Mouse (Mus musculus): ENCODE results near the gene Sec24d. TPM values are rescaled to one million over a fixed set of nuclear protein-coding genes. Genes with fewer than 3 reads are reported as not detected.
"Not testable (repeated sequence)": the region's sequence is repeated elsewhere in the genome, so short reads cannot be mapped to it uniquely, and the experiment has no call there.

Gene Sec24d
- total RNA-seq, 2 experiments from 2014 or later: 26.5 to 34.2 TPM

DNA sequence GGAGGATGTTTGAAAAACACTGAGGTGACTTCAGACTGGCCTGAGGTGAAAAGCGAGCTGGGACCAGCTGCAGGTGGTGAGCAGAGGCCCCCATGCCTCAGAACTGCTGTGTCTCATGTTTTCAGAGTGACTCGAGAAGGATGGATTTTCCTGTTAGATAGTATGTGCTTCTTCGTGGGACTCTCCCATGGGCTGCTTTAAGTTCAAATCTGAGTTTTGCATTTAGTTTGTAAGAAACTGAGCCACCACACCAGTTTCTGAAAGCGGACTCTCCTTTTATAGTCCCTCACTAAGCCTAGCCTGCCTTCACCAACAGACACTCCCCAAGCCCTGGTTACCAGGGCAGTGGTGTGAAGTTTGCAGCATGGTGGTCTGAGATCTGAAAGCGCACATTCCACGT, 70.6 kb downstream of the Sec24d start:
- no peak for DNase-seq

DNA sequence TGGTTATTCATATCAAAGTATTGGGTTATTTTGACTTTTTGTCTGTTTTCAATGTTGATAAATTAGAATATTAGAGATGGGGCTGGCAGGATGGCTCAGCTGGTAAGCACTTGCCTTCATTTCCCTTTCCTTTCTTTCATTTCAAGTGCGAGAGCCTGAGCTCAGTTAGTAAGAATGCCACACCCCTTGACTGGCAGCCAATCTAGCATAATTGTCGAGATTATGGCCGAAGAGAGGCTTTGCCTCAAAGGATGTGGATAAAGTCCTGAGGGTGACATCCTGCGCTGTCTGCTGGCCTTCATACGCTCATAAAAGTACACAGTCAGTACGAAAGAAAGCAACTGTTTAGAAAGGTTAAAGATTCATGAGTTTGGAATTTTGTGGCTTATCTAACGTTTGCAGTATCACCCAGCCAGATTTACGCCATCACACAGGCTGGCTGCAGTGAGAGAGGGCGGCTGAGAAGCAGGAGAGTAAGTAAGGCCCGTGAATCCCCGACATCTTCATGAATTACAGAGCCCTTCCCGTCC, 71.5 kb downstream of the Sec24d start:
- peak in 1 of 2 experiments; percentile 38 for DNase-seq

DNA sequence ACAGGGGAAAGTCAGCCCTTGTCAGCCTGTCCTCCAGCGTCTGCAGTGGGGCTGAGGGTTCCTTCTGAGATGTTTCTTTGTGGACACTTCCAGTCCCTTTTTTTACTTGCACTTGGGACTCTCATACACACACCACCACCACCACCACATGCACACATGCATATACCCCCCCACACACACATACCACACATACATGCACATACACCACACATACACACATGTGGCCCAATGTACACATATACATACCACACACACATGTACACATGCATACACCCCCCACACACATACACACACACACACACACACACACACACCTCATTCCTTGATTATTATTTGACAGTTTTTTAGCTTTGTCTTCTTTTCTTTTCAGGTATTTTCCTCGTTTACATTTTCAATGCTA, 73.8 kb downstream of the Sec24d start:
- no peak for DNase-seq

DNA sequence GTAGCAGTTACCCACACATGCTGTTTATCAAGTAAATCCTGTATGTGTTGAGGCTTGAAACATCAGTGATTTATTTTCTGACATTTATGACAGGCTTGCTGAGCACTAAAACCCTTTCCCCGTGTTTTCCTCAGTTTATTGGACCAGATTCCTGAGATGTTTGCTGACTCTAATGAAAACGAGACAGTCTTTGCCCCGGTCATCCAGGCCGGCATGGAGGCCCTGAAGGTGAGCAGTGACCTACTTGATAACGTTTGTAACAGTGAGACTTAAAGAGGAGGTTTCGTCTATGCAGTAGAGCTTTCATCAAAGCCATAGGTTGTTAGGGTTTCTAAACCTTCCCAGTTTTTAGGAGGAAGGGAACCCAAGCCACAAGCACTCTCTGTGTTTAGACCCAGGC, 76.4 kb downstream of the Sec24d start:
- DNase-seq: no peak

DNA sequence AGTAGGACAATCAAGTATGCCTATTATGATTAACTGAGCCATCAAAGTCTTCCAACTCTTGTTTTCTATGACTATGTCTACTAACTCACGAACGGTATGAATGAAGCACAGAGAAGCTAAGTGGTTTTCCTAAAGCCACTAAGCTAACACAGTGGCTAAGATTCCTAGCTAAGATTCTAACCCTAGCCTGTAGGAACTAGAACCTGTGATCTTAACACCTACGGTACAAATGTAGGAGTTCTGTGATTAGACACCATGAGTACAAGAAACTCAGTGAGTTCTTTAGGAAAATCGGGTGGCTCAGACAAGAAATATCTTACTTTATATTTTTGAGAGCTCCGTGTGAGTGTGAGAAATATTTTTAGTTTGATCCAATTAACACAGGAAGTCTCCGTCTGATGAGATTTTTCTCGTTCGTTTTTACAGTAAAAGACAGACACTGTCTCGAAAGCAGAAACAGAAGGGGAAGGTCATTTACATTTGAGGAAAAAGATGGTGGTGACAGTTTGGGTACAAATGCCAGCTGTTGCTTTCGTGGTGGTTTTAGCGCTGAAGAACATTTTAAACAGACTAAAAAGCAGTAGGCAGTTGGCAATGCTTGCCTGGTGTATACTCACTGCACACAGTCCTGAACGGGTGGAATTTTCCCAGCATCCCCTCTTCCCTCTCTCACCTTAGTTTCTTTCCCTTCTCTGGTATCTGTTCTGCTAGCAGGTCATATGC, 81.0 kb downstream of the Sec24d start:
- DNase-seq: no peak

DNA sequence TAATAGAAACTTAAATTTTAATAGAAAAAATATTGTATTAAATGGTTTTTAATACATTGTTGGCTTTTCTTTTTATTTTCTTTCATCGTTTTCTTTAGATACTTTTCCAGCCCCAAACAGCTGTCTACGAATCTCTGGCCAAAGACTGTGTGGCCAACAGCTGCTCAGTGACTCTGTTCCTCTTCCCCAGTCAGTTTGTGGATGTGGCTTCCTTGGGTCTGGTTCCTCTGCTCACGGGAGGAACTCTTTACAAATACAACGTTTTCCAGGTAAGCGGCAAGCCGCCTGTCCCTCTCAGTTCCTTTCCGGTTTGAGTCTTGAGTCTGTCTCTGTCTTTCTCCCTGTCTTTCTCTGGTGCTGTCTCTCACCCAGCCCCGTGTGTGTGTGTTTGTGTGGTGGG, 83.3 kb downstream of the Sec24d start:
- DNase-seq: no peak

DNA sequence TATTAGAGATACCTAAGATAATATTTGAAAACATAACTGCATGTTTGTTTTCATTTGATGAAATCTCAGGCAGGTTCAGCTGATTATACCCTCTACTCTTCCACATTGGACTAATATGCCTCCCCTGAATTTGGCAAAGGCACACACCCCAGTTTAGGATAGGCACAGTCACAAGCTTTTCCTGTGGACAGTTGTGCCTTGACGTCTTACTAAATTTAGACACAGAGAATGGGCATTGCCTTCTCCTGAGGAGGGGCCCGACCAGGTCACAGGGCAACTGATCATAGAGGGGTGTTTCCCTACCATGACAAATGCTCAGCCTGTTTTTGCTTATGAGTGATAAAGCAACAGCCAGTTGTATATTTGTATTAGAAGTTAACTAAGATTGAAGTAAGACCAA, 84.3 kb downstream of the Sec24d start:
- peak; percentile 44 to 62 for DNase-seq

DNA sequence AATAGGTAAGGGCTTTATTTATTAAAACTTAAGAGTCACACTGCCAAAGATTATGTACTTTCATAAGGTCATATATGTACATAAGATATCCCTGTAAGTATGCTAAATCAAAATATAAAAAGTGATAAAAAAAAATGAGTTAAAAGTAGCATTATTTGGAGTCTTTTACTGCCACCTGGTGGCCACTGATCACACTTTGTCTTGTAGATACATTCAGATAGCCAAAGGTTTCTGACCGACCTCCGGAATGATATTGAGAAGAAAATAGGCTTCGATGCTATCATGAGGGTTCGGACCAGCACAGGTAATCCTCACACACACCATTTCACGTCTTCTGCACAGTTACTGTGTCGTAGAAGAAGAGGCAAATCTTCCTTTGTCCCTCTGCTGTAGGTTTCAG, 85.9 kb downstream of the Sec24d start:
- peak; percentile 33 to 73 for DNase-seq

DNA sequence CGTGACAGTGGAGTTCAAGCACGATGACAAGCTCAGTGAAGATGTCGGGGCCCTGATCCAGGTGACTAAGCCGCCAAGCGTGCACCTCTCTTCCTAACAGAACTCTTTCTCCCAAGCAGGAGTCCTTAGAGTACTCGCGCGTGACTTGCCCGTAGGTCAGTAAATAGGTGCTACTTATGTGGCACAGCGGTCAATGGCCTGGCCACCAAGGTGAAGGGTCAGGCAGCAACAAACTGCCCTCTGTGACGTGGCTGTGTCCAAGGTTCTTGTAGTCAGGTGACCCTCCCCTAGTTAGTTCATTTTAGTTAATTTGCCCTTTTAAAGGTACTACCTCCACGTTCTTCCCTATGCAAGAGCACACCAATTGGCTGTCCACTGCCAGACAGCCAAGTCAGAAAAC, 86.4 kb downstream of the Sec24d start:
- no peak for DNase-seq

DNA sequence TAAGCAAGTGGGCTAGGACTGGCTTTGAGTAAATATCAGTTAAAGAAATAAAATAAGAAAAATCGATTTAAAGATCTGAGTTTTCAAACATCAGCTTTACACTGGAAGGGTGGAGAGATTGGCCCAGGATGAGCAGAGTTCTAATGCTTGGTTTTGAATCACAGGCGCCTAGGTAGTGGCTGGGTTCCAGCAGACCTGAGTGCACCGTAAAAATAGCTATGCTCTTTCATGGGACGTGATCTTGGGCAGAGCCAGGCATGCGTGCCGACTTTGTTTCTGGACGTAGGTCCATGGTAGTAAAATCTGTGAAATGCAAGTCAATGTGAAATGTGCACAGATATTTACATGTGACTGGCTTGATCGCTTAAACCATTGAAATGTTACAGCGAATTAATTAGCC, 87.1 kb downstream of the Sec24d start:
- peak; percentile 63 to 66 for DNase-seq

DNA sequence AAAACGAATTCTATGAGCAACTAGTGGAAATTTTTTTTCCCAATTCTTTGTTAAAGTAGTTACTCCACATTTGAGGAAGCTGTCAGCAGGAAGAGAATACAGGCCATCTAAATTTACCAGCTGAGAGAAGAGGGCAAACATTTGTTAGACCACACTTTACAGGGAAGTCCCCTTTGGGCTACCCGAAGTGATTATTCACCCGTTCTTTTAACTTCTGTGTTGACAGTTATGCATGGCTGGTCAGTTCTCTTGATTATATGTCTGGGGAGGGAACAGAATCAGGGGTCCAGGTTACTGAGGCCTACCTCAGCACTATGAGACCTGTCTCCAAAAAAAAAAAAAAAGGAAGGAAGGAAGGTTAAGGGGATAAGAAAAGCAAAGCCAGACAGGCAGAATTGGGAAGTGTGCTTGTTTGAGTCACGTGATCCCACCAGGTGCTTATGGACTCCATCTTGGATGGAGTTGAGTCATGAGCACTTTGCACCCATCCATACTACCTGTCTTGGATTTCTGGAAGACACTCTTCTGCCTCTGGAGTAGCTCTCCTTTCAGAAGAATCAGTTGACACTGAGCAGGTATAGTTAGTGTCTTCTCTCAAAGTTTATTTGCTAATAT, 89.2 kb downstream of the Sec24d start:
- no peak for DNase-seq

DNA sequence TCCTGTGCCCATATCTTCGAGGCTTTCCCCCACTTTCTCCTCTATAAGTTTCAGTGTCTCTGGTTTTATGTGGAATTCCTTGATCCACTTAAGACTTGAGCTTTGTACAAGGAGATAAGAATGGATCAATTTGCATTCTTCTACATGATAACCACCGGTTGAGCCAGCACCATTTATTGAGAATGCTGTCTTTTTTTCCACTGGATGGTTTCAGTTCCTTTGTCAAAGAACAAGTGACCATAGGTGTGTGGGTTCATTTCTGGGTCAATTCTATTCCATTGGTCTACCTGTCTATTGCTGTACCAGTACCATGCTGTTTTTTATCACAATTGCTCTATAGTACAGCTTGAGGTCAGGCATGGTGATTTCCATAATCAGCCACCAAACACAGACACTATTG, 99.6 kb downstream of the Sec24d start:
- not testable (repeated sequence) for DNase-seq

DNA sequence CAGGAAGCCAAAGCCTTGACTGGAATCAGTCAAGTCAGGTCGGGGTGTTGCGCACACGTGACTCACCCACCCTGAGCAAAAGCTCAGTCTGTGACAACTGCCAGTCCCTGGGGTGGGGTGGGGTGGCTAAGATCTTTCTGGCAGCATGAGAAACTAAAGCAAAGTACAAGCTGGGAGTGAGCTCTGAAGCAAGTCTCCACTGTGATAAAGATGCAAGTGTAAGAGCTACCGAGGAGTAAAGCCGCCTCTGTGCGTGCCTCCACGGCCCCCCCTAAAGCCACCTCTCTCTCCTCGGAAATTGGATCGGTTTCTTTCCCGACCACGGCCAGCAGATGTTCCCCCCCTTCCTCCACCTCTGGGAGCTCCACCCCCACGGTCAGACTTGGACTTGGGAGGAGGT, 101.9 kb downstream of the Sec24d start:
- DNase-seq: no peak

DNA sequence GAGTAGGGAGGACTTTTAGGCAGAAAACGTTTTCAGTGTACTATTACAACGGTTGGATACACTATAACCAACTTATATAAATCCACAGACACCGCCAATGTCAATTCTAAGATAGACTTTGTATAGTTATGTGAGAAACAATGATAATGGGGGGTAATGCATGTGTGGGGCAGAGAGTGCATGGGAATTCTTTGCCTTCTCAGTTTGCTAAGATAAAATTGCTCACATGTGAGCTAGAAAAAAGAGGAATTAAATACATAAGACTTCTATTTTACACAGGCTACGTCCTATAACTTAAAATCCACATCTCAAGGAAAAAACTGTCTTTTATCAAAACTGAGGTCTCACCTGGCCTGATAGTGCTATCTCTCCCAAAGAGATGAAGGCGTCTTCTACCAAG, 103.7 kb downstream of the Sec24d start:
- DNase-seq: no peak

DNA sequence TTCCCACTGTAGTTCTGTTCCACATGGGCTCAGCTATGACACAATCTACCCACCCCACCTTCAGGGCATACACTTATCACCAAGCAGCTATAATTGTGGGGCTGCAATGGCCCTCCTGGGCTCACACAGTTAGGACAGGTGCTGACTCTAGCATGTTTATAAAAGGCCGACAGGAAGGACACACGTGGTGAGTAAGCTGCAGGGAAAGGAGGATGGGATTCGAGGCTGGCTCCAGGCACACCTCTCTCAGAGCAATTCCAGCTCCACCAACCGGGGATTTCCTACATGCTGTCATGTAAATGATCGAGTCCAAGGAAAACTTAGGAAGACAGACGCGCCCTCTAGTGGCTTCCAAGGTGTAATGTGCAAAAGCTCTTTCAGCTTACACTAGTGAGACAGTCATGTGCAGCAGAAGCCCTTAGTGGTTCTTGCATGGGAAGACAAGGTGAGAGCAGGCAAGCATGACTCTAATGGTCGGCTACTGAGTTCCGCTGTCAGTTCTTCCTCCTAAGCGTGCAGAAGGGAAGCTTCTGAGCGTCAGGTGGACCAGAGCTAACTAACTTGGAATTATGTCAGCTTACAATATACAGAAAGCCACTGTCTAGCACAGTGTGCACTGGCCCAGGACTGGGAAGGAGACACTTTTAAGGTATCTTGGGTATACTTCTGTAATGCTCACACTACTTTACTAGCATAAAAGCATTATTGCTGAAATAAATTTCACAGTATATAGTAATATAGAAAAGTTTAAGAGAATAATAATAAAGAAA, 104.7 kb downstream of the Sec24d start:
- DNase-seq: peak; percentile 81 to 84

DNA sequence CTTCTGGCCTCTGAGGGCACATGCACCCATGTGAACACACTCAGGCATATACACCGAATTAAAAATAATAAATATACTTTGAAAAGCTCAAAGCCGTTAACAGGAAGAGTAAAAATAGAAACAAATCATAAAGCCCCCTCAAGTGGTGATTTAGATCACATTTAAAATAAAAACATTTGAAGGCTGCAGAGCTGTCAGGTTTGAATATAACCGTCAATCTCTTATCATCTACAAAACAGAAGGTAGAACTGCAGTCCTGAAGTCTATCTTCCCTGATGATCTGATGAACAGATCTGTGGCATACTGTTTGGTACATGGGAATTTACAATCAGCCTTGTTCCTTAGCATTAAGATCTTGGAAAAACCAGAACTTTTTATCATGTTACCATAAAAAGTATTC, 109.3 kb downstream of the Sec24d start:
- DNase-seq: no peak

DNA sequence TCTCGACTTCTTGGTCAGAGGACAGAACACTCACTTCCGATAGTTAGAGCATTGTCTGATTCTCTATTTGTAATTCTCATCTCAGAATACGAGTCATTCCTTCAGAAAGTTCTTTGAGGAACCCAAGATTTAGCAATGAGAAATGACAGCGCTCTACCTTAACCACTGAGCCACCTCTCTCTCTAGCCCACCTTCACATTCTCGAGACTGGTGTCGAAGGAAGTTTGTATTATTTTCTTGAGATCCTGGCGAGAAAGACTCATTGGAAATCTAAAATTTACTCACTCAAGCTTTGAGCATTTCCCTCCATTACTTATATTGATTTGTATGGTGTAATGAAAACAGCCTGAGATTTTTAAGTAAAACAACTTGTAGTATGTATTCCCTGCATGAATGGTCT, 117.2 kb downstream of the Sec24d start:
- no peak for DNase-seq

DNA sequence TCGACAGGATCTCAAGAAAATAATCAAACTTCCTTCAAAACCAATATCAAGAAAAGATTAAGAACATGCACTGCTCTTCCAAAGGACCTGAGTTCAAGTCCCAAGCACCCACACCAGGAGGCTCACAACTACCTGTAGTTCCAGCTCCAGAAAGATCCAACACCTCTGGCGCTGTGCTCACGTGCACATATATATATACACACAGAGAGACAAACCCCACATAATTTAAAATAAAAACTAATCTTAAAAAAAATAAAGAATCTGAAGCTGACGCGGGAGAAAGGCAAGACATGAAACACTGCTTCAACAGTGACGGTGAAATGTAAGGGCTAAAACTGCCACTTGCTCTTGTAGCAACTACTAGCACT, 117.8 kb downstream of the Sec24d start:
- DNase-seq: no peak

DNA sequence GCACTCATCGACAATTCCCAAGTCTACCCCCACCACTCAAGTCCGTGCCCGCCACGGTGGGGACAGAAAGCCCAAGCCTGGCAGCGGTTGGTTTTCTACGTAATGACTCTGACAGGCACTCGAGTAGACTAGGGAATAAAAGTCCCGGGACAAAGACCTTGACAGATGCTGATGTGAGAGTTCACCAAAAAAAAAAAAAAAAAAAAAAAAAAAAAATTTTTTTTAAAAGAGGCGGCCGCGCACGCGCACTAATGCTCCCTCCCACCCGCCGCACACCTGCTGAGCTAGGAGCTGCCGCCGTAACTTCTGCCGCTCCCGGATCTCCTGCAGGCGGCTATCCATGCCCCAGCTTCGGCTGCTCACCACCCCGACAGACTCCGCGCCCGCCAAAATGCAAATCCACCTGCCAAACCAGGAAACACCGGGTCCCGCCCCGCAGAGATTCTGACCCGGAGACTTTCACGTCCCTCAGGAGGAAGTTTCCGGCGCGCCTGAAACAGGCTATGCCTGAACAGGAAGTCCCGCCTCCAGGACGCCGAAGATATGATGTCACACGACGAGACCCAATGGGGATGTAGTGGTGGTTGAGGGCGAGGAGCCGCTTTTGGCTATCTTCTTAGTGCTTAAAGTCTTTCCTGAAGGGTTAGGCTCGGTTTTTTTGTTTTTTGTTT, 118.4 kb downstream of the Sec24d start, which contains the start of gene Mettl14:
TSS of gene Mettl14 (minus strand) at position 623 of the 671 bp plus-strand sequence.
- DNase-seq: peak; percentile 98

DNA sequence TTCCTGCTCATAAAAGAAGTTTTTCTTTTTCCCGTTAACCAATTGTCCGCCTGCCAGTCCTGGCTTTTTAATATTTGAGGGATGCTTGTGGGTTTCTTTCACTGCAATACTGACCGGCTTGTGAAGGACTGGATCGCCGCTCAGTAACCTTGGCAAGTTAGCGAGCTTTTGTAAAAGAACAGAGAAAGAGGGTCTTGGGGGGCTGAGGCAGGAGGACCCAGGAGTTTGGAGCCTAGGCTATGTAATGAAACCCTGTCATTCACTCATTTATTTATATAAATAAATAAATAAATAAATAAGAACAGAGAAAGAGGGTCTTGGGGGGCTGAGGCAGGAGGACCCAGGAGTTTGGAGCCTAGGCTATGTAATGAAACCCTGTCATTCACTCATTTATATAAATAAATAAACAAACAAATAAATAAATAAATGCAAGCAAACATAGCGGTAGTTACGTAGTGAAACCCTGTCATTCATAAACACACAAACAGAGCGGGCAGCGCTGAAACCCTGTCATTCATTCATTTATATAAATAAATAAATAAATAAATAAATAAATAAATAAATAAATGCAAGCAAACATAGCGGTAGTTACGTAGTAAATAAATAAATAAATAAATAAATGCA, 119.0 kb downstream of the Sec24d start:
- not testable (repeated sequence) for DNase-seq

DNA sequence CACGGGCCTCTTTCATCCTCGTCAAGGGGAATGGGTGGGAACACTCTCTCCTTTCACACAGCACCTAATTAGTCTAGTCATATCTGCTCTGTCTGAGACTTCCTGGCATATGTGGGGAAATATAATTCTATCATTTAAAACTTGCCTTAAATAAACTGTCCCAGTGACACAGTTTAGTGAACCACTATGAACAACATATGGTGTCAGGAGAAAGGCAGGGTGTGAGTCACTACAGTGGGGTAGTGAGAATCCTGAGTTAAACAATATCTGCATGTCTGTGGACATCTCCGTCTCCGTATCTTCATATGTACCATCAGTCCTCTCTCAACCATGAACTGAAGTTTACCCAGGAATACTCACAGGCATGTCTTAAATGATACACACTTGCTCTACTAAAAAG, 123.9 kb downstream of the Sec24d start:
- no peak for DNase-seq

DNA sequence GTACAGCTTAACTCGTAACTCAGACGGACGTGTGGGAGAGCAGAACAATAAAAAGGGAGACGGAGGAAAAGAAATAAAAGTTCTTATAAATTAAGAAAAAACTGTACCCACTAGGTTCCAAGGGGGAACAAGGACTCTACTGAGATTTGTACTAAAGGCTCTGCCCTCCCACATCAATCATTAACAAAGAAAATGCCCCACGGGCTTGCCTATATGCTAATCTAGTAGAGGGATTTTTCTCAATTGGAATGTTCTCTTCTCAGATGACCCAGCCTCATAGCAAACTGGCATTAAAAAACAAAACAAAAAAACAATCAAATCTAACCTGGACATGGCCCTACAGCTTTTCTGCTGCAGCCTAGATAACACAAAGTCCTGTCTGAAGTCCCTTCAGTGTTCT, 128.4 kb downstream of the Sec24d start:
- DNase-seq: no peak
